Mouse (Mus musculus) A20 (cell line): Measurements from ENCODE around the gene Wbp11.

Experiments used
- DNase-seq: peaks from one replicate; pipeline ENCODE4 v3.0.0-alpha.2; 2011; ENCODE audit warnings: low read depth, low spot score

Wbp11 gene

DNA sequence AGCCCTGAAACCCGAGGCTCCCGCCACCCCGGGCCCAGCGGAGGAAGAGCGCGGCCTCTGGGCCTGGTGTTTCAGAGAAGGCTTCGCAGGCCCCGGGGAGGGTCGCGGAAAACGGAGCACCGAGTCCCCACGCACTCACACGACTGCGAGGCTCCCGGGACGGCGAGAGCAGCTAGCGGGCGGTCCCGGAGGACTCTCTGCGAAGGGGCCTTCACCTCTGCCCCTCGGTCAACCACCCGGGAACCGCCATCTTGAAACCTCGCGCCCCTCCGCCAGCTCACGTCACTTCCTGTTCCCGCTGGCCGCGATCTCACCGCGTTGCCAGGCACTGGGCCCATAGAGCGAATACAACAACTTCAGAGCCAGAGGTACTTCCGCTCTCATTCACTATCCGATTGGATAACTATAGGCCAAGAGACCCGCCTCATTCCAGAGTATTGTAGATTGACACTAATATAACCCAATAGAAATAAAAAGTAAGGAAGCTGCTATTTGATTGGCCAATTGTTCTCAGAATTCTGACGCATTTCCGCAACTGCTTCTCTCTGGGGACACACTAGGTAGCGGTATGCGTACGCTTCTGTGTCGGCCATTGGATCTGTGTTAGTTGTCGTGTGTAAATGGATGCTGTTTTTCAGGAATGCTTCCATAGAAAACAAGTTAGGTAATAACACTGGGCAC lies at the start of gene Wbp11:
Gene Wbp11, minus strand, starts transcription at position 353 of the 681 bp plus-strand sequence.
- peak; percentile 96 for DNase-seq

DNA sequence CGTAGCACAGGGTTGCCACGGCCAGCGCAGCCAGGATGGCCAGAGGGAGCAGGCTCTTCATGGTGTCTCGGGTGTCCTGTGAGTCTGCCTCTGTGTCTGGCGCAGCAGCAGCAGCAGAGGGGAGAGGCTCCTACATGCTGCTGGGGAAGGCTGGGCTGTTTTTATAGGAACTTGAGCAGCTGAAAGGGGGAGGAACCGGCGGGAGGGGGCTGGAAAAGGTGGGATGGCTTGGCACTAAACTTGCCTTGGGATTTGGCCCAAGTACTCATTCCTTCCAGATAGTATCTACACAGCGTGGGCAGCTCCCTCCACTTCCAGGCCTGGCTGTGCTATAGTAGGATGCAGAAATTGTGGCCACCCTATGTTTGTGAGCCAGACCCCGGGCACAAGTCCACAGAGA lies 47.6 kb upstream of the Wbp11 start, which contains the start of gene Mgp:
Gene Mgp, minus strand, starts transcription at position 154 of the 400 bp plus-strand sequence.
- no peak for DNase-seq

DNA sequence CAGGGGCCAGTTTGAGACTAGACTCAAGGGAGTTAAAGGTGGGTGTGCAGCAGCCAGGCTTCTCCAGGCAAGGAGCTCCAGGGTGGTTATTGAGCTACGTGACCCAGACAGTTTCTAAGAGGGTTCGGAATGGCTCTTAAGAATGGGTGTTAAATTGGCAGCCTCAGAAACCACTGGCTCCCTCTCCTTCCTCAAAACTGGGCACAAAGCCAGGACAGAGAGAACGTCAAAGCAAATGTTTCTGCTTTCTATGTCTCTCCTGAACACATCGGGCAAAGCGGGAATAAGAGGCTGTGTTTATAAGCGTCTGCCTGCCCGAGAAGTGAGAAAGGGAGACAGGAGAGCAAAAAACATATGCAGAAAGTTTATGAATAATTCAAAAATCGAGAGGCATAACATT lies 46.6 kb upstream of the Wbp11 start:
- DNase-seq: no peak

DNA sequence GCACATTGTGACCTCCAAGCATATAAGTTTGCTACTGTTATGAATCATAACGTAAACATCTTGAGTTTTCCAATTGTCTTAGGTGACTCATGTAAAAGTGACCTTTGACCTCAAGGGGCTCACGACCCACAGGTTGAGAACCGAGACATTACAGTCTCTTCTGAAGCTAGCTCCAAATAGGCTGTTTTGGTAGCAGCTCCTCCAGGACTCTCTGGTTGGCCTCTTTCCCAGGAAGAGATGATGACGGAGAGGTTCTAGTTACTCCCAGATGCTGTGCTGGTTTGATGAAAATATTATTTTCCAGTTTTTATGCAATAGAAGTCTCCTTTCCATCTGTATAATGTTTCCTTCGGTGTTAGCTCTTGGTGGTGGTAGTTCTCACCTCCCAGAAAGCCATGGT lies 40.9 kb upstream of the Wbp11 start:
- no peak for DNase-seq

DNA sequence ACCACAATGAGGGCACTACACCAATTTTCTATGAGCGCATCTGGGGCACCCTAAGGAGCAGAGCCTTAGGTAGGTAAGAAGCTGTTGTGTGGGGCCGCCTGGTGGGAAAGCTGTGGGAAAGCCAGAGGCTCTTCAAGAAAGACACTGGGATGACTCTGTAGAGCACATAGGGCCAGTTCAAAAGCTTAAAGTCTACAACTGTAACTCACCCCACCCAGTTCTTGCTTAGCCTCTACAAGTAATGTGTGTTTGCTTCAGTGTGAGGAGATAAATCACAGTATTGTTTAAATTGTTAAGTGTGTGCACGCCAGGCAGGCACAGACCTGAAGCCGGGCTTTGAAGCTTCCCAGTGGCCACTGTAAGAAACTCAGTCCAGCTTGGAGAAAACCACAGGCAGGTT lies 38.1 kb upstream of the Wbp11 start:
- DNase-seq: no peak

DNA sequence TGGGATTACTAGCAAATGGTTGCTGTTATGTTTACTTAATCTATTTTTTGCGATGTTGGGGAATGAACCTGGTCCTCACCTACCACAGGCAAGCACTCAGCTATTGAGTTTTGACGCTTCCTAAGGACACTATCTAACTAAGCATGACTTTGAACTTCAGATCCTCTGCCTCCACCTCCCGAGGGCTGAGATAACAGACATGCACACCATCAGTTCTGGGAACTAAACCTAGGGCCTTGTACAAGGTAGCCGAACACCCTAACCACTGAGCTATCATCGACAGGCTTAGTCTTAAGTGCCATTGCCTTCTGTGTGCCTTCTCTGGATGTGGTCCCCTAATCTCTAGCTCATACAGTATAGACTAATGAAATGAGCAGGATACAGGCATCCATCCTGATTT lies 37.3 kb upstream of the Wbp11 start:
- DNase-seq: no peak

DNA sequence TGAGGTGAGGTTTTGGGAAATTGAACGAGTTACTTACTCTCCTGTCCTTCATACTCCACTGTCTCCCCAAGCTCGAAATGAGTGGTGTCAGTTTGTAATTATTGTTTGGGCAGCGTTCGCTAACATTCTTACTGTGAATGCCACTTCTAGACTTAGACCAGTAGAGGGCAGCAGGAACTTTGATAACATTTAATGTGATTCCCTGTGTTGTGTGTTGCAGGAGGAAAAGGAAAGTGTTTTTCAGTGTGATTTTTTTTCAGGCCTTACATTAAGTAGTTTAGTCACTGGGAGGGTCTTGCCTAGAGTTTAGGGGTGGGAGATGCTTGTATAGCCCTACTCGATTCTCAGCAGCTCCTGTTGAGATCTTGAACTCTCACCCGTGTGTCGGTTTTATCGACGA lies 33.0 kb upstream of the Wbp11 start:
- DNase-seq: peak; percentile 61

DNA sequence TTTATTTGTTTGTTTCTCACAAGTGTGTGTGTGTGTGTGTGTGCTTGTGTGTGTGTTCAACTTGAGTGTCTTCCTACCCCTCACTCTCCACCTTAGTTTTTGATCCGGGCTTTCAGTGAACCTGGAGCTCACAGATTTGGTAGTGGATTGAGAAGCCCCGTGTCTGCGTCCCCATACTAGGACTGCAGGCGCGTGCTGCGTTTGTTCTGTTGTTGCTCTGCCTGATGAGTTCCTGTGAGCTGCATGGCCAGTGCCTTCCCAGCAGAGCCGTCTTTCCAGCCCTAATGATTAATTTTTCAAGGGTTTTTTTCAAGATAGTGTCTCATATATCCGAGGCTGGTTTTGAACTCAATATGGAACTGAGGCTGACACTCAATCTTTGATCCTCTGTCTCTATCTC lies 30.4 kb upstream of the Wbp11 start:
- no peak for DNase-seq

DNA sequence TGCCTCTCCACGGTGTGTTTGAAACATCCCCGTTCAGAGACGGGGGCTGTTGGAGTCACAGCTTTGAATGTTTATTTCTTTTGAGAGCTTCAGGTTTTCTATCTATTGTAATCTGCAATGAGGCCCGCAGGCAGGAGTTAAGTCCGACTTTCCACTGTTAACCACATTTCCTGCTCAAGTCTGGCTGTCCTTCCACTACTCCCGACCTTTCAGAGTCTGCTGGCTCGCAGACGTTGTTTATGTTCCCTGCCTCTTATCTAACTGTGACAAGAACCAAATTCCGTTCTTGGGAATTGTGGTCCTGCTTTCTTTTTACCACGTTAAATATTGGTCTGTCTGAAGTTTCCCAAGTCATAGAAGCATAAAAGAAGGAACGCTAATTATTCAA lies 29.8 kb upstream of the Wbp11 start:
- no peak for DNase-seq

DNA sequence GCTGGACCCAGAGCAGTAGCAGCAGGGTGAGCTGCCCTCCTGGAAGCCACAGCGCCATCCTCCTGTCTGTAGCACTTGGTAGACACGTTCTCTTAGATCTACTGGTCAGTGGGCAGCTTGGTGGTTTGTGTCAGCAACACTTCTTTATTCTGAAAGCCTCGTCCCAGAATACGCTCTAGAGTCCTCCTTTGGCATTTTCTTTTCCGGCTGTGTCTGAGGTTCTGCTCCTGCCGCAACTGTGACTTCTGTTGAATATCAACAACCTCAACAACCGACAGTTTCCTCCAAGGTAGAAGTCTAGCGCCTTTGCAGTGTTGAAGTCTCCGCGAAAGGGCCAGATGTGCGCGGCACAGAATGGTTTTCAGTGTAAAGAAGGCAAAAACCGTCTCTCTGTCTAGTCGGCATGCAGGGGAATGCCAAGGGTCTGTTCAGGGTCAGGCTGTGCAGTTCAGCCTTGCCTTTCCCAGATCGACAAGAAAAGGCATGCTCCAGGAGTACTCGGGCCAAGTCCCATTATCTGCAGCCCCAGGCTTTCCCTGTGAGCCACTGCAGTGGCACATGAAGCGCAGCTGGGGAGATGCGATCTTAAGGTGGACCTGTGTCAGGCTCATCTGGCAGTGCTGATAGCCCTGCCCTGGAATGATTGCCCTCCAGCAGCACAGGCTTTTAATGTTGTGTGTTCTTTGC lies 29.3 kb upstream of the Wbp11 start, which contains the start of gene Art4:
Gene Art4, minus strand, starts transcription at position 548 of the 687 bp plus-strand sequence.
- no peak for DNase-seq

DNA sequence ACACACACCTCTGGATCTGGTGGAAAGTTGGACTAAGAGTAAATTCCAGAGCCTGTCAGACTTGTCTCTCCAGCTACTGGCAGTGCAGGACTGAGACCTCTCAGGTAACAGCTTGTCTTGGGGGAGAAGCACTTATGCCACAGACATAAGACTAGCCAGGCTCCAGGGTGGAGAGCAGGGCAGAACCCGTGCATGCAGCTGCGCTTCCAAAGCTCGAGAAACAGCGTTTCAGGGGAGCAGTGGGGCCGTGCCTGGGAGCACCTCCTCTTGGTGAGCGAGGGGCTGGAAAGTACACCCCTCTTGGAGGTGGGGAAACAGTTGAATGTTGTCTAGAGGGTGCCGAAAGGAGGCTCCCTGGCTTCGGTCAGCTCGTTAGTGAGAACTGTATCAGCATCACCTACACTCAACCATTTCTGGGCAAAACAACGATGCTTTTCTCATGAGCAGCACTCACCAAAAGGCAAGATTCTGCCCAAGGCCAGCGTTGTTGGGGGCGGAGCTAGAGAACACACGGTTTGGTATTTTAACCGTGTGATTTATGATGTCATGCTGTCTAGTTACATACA lies 28.1 kb upstream of the Wbp11 start:
- no peak for DNase-seq

DNA sequence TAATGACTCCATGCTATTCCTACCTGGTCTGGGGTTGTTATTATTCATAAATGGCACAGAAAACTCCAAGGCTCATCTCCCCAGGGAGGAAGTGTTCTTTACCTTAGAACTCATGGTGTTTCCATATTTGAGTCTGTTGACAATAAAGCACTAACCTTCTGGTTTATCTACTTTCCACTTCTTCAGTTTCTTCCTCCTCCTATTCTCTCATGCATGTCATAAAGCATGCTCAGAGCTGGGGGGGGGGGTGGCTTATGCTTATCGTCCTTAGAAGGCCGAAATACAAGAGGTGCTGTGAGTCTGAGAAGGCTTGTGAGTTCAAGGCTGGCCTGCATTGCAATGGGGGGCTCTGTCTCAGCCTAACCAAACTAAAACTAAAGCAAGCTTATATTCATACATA lies 27.1 kb upstream of the Wbp11 start:
- DNase-seq: peak; percentile 68

DNA sequence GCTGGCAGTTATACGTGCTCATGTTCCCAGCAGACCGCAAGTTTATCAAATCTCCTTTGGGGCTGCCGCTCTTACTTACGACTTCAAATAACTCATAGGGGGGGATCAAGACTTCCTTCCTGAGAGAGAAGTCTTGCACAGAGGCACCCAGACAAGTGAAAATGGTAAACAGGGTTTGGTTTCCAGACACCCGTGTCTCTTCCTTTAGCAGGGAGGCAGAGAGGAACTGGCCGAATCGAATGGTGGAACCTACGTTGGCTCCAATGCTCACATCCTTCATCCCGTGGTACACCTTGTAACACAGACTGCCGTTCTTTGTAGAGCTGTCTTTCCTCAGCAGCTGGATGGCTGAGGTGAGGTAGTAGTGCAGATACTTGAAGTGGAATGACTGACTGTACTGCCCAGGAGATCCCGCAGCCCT lies 26.3 kb upstream of the Wbp11 start:
- DNase-seq: no peak

DNA sequence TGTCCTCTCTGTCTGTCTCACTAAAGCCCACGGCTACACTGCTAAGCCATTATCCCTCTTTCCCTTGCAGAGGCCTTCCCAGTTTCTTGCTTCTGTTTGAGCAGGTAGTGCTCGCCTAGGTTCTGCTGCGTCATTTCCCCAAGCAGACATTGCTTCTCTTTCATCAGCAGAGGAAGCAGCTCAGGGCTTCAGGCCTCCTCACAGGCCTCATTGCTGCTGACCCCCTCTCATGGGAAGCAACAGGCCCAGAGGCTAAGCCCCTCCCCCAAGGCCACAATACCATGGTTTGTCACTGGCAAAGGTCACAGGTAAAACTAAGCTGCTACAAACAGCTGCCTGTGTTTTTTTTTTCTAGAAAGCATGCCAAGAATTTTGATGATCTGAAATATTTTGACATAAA lies 24.7 kb upstream of the Wbp11 start:
- no peak for DNase-seq

DNA sequence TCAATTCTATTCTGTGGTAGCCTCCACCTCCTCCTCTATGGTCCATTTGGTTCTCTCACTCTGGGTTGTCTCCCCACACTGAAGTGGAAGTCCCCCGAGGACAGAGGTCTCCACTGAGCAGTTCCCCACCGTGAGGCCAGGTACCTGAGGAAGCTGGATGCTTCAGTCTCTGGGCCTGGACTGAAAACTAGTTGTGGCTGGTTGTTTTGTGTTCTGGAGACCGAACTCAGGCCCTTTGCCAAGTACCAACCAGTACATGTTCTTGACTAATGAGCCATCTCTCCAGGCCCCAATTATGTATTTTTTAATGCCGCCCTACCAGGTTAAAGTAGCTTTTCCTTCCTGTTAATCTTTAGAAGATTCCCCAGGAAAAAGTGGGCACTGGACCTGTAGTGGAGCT lies 24.3 kb upstream of the Wbp11 start:
- DNase-seq: no peak

DNA sequence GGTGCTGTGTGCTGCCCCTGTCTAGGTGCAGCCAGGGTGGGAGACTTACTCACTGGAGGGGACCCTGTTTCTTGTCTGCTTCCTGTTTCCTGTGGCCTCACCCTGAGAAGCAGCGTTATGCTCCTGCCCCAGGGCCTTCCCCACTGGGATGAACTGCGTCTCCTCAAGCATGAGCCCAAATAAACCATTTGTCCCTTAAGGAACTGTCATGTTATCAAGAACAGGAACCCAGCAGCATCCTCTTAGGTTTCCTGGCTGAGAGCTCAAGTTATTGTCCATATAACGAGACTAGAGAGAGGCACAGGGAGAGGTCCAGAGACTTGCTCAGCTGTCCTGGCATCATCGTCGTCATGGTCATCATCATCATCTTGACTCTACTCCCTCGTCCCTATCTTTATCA lies 22.2 kb upstream of the Wbp11 start:
- DNase-seq: no peak

DNA sequence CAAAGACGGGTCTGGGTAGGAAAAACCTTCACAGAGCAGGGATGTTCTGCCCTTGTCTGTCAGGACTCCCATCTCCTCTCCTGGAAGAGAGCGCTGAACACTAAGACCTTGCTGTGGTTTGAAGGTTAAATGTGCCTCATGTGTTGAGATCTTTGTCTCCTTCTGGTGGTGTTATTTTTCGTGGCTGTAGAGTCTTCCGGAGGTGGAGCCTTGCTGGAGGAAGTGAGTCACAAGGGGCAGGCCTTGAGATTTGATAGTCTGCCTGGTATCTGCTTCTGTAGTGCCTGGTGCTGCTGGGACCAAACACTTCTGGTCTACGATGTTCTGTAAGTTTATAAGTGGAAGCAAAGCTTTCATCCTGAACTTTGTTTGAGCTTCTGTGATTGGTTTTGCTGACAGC lies 20.9 kb upstream of the Wbp11 start:
- DNase-seq: no peak

DNA sequence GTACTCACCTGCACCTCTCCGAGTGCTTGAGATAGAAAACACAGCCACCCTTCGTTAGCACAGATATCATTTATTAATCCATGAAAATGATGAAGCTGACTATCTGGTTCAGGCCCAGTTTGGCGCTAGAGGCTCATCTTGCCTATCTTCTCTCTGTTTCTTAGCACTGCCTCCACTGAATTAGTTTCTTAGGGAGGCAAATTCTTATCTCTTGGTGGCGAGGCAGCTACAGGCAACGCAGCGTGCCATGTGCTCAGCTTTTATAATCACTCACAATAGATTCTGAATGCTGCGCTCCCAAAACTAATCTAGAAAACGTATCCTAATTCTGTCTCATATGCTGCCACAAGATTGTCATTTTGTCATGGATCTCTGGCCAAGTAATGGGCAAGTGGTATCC lies 20.4 kb upstream of the Wbp11 start:
- no peak for DNase-seq

DNA sequence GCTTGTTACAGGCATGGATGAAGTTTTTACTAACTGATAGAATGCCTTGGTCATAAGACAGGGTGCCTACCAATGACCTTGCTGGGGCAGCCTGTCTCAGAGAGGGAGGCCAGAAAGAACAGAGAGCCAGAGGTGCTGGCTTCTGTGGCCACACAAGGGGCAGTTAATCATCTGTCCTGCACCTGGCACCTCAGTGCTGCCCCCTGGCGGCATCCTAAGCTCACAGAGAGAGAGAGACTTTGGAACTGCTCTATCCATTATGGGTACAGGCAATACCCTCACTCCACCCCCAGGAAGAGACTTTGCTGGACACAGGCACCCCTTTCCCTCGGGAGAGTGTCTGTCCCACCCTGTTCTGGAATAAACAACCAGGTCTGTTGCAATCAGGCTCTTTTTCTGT lies 19.8 kb upstream of the Wbp11 start:
- DNase-seq: peak; percentile 74

DNA sequence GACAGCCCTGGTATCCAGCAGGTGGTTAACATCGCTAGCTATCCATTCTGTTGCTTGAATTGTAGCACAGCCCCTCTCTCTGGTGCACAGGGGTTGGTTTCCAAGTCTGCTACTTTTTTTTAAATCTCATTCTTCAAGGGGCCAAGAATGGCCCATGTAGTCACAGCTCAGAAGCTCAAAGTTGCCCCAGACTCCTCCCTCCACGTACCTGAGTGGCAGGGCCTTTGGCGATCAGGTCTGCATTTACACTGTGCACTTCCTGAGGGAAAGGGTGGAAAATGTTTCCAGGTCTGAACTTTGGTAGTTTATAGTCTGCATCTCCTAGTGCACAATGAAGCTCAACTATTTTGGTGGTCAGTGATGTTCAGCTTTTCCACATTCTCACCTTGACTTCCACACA lies 19.2 kb upstream of the Wbp11 start:
- no peak for DNase-seq

DNA sequence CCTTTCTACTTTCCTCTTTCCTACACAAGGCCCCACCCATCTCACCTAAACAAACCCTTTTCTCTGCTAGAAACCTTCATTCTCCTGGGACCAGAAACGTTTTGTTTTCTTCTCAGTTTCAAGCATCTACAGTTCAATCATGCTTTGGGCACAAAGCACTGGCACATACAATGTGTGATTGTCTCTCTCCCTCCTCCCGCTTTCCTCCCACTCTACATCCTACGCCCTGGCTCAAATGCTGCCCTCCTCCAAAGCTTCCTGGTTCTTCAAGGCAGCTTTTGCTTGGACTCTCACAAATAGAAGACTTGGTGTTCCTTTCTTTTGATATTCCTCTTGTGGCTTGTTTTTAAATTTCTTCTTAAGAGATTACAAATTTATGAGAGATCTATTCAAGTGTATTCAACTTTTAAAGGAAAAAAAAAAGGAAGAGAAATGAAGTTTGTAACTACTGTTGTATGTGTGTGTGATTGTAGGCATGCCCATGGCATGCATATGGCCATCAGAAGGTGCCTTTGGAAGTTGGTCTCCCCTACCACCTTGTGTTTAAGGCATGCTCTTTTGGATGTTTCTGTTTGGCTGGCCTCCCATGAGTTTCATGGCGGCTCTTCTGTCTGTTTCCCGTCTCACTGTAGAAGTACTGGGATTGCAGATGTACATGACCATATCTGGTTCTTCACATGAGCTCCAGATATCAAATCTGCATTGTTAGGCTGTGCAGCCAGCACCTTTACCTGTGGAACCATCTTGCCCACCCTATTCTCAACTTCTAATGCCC lies 17.9 kb upstream of the Wbp11 start:
- no peak for DNase-seq

DNA sequence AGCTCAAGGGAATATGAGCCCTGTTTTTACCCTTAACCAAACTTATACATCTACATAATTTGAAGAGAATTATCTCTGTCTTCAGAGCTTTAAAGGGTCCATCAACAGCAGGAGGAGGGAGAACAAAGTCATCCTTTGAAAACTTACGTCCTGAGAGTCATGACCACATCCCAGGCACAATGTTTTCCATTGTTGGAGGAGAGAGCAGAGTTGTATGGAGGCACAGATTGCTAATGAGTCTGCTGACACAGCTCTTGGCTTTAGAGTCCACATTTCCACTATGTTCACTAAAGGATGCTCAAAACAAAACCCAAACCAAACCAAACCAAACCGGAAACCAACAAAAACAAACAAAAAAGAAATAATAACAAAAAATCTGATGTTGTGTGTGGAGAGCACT lies 16.9 kb upstream of the Wbp11 start:
- no peak for DNase-seq
